Mouse (Mus musculus) liver, embryonic 14.5 days (tissue): ENCODE results near the gene Fbrs.

Experiments
- CTCF ChIP-seq: IDR thresholded peaks from 2 replicates; pipeline ENCODE4 v1.5.1; 2016; ENCODE audit warnings: antibody characterized with exemption, low read depth, control low read depth
- EP300 ChIP-seq: IDR thresholded peaks from 2 replicates; pipeline ENCODE4 v1.6.1; 2016; ENCODE audit warnings: antibody characterized with exemption, low read depth

- TF ChIP-seq EP300 (peak; percentile 85), CTCF (peak; percentile 39; the same call in 1 of the 2 replicates)
Measured at GRCm38 (mm10) chr7:127448521-127449300, 30.3 kb upstream of the Fbrs start, which contains the start of gene Zfp689.
